Mouse (Mus musculus): Measurements from ENCODE around the gene Dhrs7c. TPM values are rescaled to one million over a fixed set of nuclear protein-coding genes. Genes with fewer than 3 reads are reported as not detected.

The Dhrs7c gene
- total RNA-seq, 1 experiment = not detected

DNA sequence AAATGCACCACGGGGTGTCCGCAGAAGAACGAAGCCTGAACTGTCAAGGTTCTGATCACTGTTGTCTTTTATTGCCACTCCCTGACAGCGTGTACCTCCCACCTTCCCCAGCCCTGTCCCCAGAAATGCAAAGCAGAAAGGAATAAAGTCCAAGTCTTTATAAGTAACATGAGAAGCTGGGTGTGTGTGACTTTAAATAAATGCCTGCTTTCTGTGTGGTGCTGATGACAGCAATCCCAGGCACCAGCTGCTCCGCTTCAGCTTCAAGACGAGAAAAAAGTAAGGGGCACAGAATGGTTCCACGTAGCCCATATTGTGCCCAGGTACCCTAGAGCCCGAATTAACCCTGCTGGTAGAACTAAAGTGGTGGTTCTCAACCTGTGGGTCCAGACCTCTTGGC, 3.2 kb downstream of the Dhrs7c start:
- Histone ChIP-seq H3K27ac (ENCODE audit: insufficient read depth, low read depth, low read length, poor library complexity, severe bottlenecking) (no peak overlapping the region), H3K9me3 (ENCODE audit: control insufficient read depth, insufficient read depth, low read depth, low read length) (no peaks in the 10 kb centered on the region), H3K9ac (ENCODE audit: insufficient read depth, low read depth, low read length, poor library complexity, severe bottlenecking) (no peak overlapping the region), H3K4me1 (ENCODE audit: control insufficient read depth in 2 of 2, insufficient read depth in 2 of 2, low read length in 2 of 2, poor library complexity in 1 of 2) (0 out of 4 replicates have a peak, but pooled peaks cover 0 to 2% of the 10 kb centered on the region in 2 experiments), H3K36me3 (ENCODE audit: control insufficient read depth, insufficient read depth, low read length, poor library complexity, severe bottlenecking) (no peaks in the 10 kb centered on the region), H3K4me3 (ENCODE audit: insufficient read depth in 1 of 2, low read depth in 1 of 2, low read length in 2 of 2, poor library complexity in 1 of 2, severe bottlenecking in 1 of 2) (no peak overlapping the region)
- in situ Hi-C loops (cut with MboI; ENCODE audit: low sequenced_read_pairs in 2 of 2, unreplicated experiment in 2 of 2) = no loop called here
- DNase-seq (ENCODE audit: low read depth, low spot score) = no peak
- TF ChIP-seq CHD2 (IDR thresholded peaks at IDR 0.05; ENCODE audit: low read depth, low read length) (no peak), HCFC1 (IDR thresholded peaks at IDR 0.05; ENCODE audit: borderline replicate concordance, insufficient read depth, low read length) (no peak), ZNF384 (IDR thresholded peaks at IDR 0.05; ENCODE audit: low read depth, low read length) (no peak), ZC3H11A (IDR thresholded peaks at IDR 0.05; ENCODE audit: borderline replicate concordance, low read depth, low read length) (no peak), MAFK (IDR thresholded peaks at IDR 0.05; ENCODE audit: insufficient read depth, low read depth, low read length) (no peak)

DNA sequence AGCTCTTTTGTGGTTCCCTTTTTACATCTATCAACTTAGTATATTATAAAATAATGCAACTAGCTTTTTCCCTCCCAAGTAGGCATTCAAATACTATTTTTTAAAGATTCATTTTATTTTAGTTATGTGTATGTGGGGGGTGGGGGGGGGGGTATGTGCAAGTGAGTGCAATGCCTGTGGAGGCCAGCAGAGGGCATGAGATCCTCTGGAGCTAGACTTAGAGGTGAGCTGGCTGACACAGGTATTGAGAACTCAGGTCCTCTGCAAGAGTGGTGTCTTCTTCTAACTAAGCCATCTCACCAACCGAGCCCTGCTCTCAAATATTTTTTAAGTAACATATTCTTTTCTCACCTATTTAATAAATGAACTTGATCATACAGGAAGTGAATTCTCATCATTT, 7.6 kb downstream of the Dhrs7c start:
- H3K36me3 ChIP-seq (ENCODE audit: control insufficient read depth, insufficient read depth, low read length, poor library complexity, severe bottlenecking) = no peaks in the 10 kb centered on the region
- no peak overlapping the region for H3K27ac ChIP-seq (ENCODE audit: insufficient read depth, low read depth, low read length, poor library complexity, severe bottlenecking)
- H3K9ac ChIP-seq (ENCODE audit: insufficient read depth, low read depth, low read length, poor library complexity, severe bottlenecking) = no peak overlapping the region
- in situ Hi-C loops (cut with MboI; ENCODE audit: low sequenced_read_pairs in 2 of 2, unreplicated experiment in 2 of 2) = no loop called here
- no peaks in the 10 kb centered on the region for H3K9me3 ChIP-seq (ENCODE audit: control insufficient read depth, insufficient read depth, low read depth, low read length)
- H3K4me1 ChIP-seq (ENCODE audit: control insufficient read depth in 2 of 2, insufficient read depth in 2 of 2, low read length in 2 of 2, poor library complexity in 1 of 2) = peaks cover 0 to 8% of the 10 kb centered on the region in 2 experiments; a peak in 2 of 4 replicates
- no peak for TF ChIP-seq MAFK (IDR thresholded peaks at IDR 0.05; ENCODE audit: insufficient read depth, low read depth, low read length)
- no peak for TF ChIP-seq ZNF384 (IDR thresholded peaks at IDR 0.05; ENCODE audit: low read depth, low read length)
- no peak for TF ChIP-seq HCFC1 (IDR thresholded peaks at IDR 0.05; ENCODE audit: borderline replicate concordance, insufficient read depth, low read length)
- no peak for TF ChIP-seq CHD2 (IDR thresholded peaks at IDR 0.05; ENCODE audit: low read depth, low read length)
- no peak for TF ChIP-seq ZC3H11A (IDR thresholded peaks at IDR 0.05; ENCODE audit: borderline replicate concordance, low read depth, low read length)
- DNase-seq (ENCODE audit: low read depth, low spot score) = no peak
- no peak overlapping the region for H3K4me3 ChIP-seq (ENCODE audit: insufficient read depth in 1 of 2, low read depth in 1 of 2, low read length in 2 of 2, poor library complexity in 1 of 2, severe bottlenecking in 1 of 2)

DNA sequence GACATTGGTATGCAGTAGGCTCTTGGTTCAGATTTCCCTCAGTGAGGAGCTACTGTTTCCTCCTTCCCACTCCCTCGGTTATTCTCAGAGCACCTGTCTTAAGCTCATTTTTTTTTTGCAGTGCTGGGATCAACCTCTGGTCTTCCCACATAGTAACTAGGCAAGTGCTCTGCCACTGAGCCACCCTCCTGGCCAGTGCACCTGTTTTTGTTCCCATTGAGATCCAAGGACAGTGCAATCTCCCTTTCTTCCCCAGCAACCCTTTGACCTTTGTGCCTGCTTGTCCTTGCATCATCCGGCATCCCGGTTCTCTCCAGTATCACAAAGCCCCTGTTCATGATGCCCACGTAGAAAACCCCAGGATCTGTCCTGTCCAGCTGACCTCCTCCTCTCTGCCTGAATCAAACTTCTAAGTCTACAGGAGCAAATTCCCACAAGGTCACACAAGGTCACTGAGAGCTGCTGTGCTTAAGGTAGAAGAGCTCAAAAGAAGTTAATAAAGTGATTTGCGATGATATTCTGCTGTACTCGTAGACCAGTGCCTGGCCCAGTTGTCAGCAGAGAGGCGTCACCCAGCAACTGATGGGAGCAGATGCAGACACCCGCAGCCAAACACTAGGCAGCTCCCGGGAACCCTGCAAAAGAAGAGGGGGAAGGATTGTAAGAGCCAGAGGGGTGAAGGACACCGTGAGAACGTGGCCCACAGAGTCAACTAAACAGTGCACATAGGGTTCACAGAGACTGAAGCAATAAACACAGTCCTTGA, 9.0 kb downstream of the Dhrs7c start:
- no peak for DNase-seq (ENCODE audit: low read depth, low spot score)
- TF ChIP-seq ZNF384 (IDR thresholded peaks at IDR 0.05; ENCODE audit: low read depth, low read length) (no peak), ZC3H11A (IDR thresholded peaks at IDR 0.05; ENCODE audit: borderline replicate concordance, low read depth, low read length) (no peak)
- H3K9me3 ChIP-seq (ENCODE audit: control insufficient read depth, insufficient read depth, low read depth, low read length) = no peaks in the 10 kb centered on the region
- H3K4me1 ChIP-seq (ENCODE audit: control insufficient read depth in 2 of 2, insufficient read depth in 2 of 2, low read length in 2 of 2, poor library complexity in 1 of 2) = peaks cover 0 to 8% of the 10 kb centered on the region in 2 experiments; a peak in 2 of 4 replicates
- no peaks in the 10 kb centered on the region for H3K36me3 ChIP-seq (ENCODE audit: control insufficient read depth, insufficient read depth, low read length, poor library complexity, severe bottlenecking)
- H3K27ac ChIP-seq (ENCODE audit: insufficient read depth, low read depth, low read length, poor library complexity, severe bottlenecking) = no peak overlapping the region
- H3K4me3 ChIP-seq (ENCODE audit: insufficient read depth in 1 of 2, low read depth in 1 of 2, low read length in 2 of 2, poor library complexity in 1 of 2, severe bottlenecking in 1 of 2) = no peak overlapping the region
- no peak overlapping the region for H3K9ac ChIP-seq (ENCODE audit: insufficient read depth, low read depth, low read length, poor library complexity, severe bottlenecking)
- in situ Hi-C loops (cut with MboI; ENCODE audit: low sequenced_read_pairs in 2 of 2, unreplicated experiment in 2 of 2) = no loop called here

DNA sequence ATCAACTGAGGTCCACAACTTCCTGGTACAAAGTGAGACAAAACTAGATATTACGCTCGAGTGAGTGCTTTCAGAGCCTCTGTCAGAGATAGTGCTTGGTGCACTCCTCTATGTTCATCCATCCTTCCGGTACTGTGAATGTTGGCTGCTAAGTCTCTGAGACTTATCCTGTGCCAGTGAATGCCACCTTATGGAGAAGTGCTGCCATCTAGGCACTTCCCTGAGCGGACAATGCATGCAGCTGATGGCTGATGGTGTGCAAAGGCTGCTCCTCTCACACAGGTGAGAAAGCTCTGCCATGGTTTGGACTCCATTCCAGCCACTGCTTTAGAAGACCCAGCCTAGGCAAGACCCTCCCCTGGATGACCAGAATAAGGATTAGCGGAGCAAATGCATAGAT, 10.1 kb downstream of the Dhrs7c start:
- in situ Hi-C loops (cut with MboI; ENCODE audit: low sequenced_read_pairs in 2 of 2, unreplicated experiment in 2 of 2) = no loop called here
- Histone ChIP-seq H3K36me3 (ENCODE audit: control insufficient read depth, insufficient read depth, low read length, poor library complexity, severe bottlenecking) (no peaks in the 10 kb centered on the region), H3K27ac (ENCODE audit: insufficient read depth, low read depth, low read length, poor library complexity, severe bottlenecking) (no peak overlapping the region), H3K9ac (ENCODE audit: insufficient read depth, low read depth, low read length, poor library complexity, severe bottlenecking) (no peak overlapping the region), H3K9me3 (ENCODE audit: control insufficient read depth, insufficient read depth, low read depth, low read length) (no peaks in the 10 kb centered on the region), H3K4me3 (ENCODE audit: insufficient read depth in 1 of 2, low read depth in 1 of 2, low read length in 2 of 2, poor library complexity in 1 of 2, severe bottlenecking in 1 of 2) (no peak overlapping the region), H3K4me1 (ENCODE audit: control insufficient read depth in 2 of 2, insufficient read depth in 2 of 2, low read length in 2 of 2, poor library complexity in 1 of 2) (peaks cover 0 to 8% of the 10 kb centered on the region in 2 experiments; a peak in 2 of 4 replicates)
- TF ChIP-seq HCFC1 (IDR thresholded peaks at IDR 0.05; ENCODE audit: borderline replicate concordance, insufficient read depth, low read length) (no peak), CHD2 (IDR thresholded peaks at IDR 0.05; ENCODE audit: low read depth, low read length) (no peak), ZC3H11A (IDR thresholded peaks at IDR 0.05; ENCODE audit: borderline replicate concordance, low read depth, low read length) (no peak), ZNF384 (IDR thresholded peaks at IDR 0.05; ENCODE audit: low read depth, low read length) (no peak), MAFK (IDR thresholded peaks at IDR 0.05; ENCODE audit: insufficient read depth, low read depth, low read length) (no peak)
- no peak for DNase-seq (ENCODE audit: low read depth, low spot score)
